Mouse (Mus musculus) mouse trophoblast stem cell (cell line): ENCODE measurements around the gene Ikzf3.

ENCODE experiments used
- in situ Hi-C, 2 experiments: fragments of 300-500 bp; cut with MseI, MboI; formaldehyde crosslinking; loops; 2 replicates in 1 of 2; 3 replicates in 1 of 2; pipeline ENCODE4 v1.15.1; 2025

Gene Ikzf3

GRCm38 (mm10) chr11:98446562-98447474 lies 99.0 kb downstream of the Ikzf3 start:
- in situ Hi-C loops, result no loop called here

- in situ Hi-C loops, result no loop called here
These were observed 99.6 kb downstream of the Ikzf3 start, which contains the start of gene Grb7 for GRCm38 (mm10) chr11:98446213-98446561. Grb7 (plus strand) TSS chr11:98446394.

- in situ Hi-C loops, result no loop called here
These were observed 100.2 kb downstream of the Ikzf3 start for GRCm38 (mm10) chr11:98445679-98446078.

GRCm38 (mm10) chr11:98445238-98445637 lies 100.6 kb downstream of the Ikzf3 start:
- in situ Hi-C loops, result no loop called here

GRCm38 (mm10) chr11:98443688-98444087 lies 102.1 kb downstream of the Ikzf3 start:
- in situ Hi-C loops, result no loop called here

- in situ Hi-C loops, result no loop called here
These were observed 107.3 kb downstream of the Ikzf3 start, which contains the start of gene Mien1 for GRCm38 (mm10) chr11:98438331-98439158. Mien1 (minus strand) TSS chr11:98438991.

GRCm38 (mm10) chr11:98437441-98437840 lies 108.4 kb downstream of the Ikzf3 start:
- in situ Hi-C loops, result no loop called here

- in situ Hi-C loops, result no loop called here
These were observed 110.1 kb downstream of the Ikzf3 start for GRCm38 (mm10) chr11:98435723-98436122.

- in situ Hi-C loops, result no loop called here
These were observed 113.9 kb downstream of the Ikzf3 start for GRCm38 (mm10) chr11:98431743-98432502.

GRCm38 (mm10) chr11:98428436-98428835 lies 117.4 kb downstream of the Ikzf3 start:
- in situ Hi-C loops, result no loop called here

- in situ Hi-C loops, result no loop called here
These were observed 119.2 kb downstream of the Ikzf3 start for GRCm38 (mm10) chr11:98426592-98426991.

GRCm38 (mm10) chr11:98418939-98419547 lies 126.8 kb downstream of the Ikzf3 start:
- in situ Hi-C loops, result no loop called here

- in situ Hi-C loops, result no loop called here
These were observed 127.6 kb downstream of the Ikzf3 start for GRCm38 (mm10) chr11:98418273-98418672.

- in situ Hi-C loops, result no loop called here
These were observed 128.8 kb downstream of the Ikzf3 start for GRCm38 (mm10) chr11:98417074-98417473.
